ENCODE assay signal across 12 mouse cellular contexts in the genomic region with DNA sequence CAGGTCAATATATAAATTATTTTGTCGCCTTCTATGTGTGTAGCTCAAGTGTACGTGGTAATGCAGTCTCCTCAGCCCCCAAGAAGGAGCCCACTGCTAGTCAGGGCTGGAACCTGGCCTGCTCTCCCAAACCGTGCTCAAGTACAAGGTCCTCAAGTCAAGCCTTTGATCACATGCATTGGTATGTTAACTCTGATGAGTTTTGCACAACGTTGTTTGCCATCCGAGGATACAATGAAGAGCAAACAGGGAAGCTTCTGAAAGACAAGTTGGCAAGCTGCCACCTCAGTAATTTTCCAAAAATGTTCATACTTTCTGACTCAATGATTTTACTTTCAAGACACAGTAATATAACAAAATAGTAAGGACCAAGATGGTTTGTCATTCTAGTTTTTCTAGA.
"Had no signal": no experiment of that assay in that cellular context is flagged by ENCODE, and none has a peak within 500 bp of the region (broad histone marks: within the 10 kb centered on the region; RNA-seq: fewer than 3 reads in every experiment).

No protein-coding gene starts in this region.

- H3K36me3 ChIP-seq: liver, embryonic 13.5 days; lung, embryonic 15.5 days; midbrain, embryonic 13.5 days had no signal

- H3K4me3 ChIP-seq: layer of hippocampus, adult 2 months; limb, embryonic 12.5 days; liver, embryonic 13.5 days; lung, embryonic 15.5 days; midbrain, embryonic 13.5 days had no signal

- DNase-seq: kidney, adult 18-20 months; kidney, postnatal 10 days; kidney, postnatal 4 days; liver, embryonic 13.5 days; right cerebral cortex, postnatal 4 days; spleen, adult 18-20 months; thymus, adult 18-20 months; thymus, postnatal 25 days had no signal

- H3K27me3 ChIP-seq: limb, embryonic 12.5 days; liver, embryonic 13.5 days; lung, embryonic 15.5 days; midbrain, embryonic 13.5 days had no signal

- H3K27ac ChIP-seq: layer of hippocampus, adult 2 months; limb, embryonic 12.5 days; liver, embryonic 13.5 days; lung, embryonic 15.5 days; midbrain, embryonic 13.5 days had no signal

- H3K9me3 ChIP-seq: limb, embryonic 12.5 days; liver, embryonic 13.5 days; lung, embryonic 15.5 days; midbrain, embryonic 13.5 days had no signal

- H3K9ac ChIP-seq: limb, embryonic 12.5 days; liver, embryonic 13.5 days; lung, embryonic 15.5 days; midbrain, embryonic 13.5 days had no signal

- H3K4me2 ChIP-seq: limb, embryonic 12.5 days; liver, embryonic 13.5 days; lung, embryonic 15.5 days; midbrain, embryonic 13.5 days had no signal

- ATAC-seq: midbrain, embryonic 13.5 days had no signal
